Mouse (Mus musculus): Measurements from ENCODE around the gene Brpf3.
"Not testable (repeated sequence)": the region's sequence is repeated elsewhere in the genome, so short reads cannot be mapped to it uniquely, and the experiment has no call there.

Gene Brpf3

DNA sequence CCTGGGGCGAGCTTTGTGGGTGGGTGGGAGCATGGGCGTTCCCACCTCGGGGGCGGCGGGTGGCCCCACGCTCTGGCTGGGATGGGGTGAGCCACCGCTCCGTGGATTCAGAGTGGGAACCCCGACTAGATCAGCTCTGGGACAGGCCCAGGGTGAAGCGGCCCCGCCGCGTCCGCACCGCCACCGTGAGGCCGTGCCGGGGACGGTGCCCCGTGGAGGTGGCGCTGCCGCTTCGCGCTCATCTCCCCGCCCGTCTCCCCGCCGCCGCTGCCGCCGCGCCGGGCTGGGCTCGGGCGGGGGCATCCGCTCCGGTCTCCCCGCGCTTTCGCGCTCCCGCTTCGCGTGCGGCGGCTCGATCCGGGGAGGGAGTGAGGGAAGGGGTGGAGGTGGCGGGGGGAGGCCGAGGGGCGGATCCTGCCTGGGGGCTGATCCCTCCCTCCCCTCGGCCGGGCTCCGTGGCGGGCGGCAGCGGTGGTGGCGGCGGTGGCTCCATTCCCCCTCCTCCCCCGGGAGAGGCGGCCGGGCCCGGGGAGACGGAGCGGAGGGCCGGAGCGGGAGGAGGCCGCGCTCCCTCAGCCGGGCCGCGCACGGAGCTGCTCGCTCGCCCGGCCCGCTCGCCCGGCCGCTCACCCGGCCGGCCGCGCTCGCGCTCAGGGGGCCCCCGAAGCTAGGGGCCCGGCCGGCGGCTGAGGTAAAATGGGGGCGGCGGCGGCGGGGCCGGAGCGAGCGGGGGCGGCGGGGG lies at the start of gene Brpf3:
TSS of gene Brpf3 (plus strand) at position 420 of the 742 bp plus-strand sequence.
- DNase-seq (ENCODE audit: low spot score in 2 of 2), result peak; percentile 54 to 63

DNA sequence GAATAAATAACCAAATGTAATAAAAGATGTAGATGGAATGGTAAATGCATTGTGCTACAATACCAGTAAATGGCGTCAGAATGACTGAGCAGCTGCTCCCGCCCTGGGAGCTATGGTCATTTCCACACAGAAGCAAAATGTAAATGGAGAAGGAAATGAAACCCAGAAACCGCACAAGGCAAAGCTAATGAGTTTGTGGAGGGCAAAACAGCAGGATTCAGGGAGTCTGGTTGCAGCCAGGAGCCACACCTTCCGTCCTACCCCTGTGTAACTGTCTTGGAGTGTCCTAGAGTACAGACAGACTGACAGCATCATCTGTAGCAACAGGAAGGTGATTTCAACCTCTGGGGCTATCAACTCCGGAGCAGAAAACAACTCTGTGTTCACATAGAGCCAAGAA lies 44.4 kb upstream of the Brpf3 start:
- no peak for DNase-seq (ENCODE audit: low spot score in 2 of 2)

DNA sequence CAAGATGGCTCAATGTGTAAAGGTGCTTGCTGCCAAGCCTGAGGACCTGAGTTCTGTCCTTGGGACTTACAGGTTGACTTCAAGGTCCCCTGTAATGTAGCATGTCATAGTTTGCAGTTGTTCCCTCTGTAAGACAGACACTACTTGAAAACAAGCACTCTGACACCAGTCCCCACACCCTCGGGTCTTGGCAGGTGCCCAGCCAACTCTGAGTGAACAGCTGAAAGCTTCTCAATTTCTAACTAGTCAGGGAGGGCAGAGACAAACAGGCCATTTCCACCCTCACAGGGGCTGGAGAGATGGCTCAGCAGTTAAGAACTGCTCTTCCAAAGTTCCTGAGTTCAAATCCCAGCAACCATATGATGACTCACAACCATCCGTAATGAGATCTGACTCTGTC lies 43.4 kb upstream of the Brpf3 start:
- DNase-seq (ENCODE audit: low spot score in 2 of 2), result no peak

DNA sequence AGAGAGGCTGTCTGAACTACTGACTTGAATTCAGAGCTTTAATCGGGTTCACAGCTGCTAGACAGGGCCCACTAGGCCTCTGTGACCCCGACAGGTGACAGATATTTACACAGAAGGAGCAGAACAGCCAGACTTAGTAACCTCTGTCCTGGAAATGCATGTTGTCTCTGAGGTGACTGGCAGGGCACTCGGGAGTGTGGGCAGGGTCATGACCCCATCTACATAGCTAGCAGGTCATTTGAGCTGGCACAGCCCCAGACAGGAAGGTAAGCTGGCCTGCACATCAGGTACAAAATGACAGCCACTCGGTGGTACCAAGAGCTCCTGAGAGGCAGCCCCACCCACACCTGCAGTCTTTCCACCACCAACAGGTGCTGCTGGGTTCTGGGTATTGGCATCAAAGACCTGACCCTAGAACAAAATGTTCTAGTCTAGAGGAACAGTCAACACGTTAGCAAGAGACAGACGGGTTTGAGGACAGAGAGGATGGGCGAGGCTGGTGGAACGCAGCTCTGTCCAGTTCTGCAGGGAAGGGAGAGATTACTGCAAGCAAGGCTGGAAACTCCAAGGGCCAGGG lies 40.1 kb upstream of the Brpf3 start:
- no peak for DNase-seq (ENCODE audit: low spot score in 2 of 2)

DNA sequence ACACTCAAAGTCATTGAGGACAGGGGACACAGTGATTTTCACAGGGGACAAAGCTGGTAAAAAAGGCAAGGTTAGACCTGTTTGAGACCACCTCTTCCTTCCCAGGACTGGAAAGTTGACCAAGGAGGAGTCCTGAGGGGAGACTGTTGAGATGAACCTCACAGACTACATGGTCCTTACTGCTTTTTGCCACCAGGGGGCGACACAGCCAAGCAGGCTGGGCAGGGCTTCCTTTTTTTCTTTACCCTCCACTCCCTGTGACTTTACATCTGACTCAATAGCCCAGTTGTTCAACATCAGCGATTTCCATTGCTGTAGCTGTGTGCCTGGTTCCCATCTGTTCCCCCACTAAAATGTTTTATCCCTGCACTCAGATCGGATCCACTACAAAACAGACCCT lies 39.0 kb upstream of the Brpf3 start:
- peak; percentile 76 to 78 for DNase-seq (ENCODE audit: low spot score in 2 of 2)

DNA sequence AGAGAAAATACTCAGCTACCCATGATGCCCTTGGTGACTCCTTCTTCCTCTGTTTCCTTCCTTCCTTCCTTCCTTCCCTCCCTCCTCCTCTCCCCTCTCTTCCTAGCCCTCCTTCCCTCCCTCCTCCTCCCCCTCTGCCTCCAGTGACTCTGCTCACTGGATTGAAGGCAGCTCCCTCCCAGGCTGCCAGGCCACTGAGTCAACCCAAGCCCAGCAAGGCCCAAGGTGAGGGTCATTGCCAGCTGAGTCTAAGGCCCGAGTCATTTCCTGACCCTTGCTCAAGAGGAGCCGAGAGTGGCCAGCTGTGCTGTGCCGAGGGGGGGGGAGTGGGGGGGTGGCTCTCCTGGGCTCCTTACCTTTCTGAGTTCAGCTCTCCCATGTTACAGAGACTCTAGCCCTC lies 34.7 kb upstream of the Brpf3 start:
- no peak for DNase-seq (ENCODE audit: low spot score in 2 of 2)

DNA sequence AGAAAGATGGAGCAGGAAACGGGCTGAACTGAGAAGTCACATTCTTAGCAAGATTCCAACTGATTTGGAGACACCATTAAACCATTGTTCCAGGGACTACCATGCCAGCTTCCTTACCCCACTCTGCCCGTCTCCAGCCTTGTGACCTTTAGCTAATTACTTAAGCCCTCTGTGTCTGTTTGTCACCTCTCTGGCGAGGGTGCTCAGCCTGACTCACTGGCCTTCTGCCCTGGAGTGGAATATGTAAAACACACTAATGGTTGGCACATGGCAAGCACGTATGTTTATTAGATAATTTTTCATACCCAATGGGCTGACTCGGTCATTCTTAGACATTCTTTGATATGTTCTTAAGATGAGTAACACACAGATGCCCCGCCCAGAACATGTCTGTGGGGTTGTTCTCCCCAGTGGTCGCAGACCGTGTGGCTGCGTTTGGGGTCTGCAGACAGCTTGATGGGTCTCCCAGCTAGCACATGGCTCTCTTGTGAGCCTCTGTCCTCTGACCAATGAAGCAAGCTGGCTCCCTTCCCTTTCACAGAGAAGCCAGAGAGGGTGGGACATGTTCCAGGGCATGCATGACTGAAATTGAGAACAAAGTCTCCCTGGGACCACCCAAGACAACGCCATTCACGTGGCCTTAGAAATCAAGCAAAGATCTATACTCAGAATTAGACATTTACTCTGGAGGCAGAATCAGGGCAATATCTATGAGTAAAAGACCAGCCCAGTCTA lies 33.9 kb upstream of the Brpf3 start:
- DNase-seq (ENCODE audit: low spot score in 2 of 2), result no peak

DNA sequence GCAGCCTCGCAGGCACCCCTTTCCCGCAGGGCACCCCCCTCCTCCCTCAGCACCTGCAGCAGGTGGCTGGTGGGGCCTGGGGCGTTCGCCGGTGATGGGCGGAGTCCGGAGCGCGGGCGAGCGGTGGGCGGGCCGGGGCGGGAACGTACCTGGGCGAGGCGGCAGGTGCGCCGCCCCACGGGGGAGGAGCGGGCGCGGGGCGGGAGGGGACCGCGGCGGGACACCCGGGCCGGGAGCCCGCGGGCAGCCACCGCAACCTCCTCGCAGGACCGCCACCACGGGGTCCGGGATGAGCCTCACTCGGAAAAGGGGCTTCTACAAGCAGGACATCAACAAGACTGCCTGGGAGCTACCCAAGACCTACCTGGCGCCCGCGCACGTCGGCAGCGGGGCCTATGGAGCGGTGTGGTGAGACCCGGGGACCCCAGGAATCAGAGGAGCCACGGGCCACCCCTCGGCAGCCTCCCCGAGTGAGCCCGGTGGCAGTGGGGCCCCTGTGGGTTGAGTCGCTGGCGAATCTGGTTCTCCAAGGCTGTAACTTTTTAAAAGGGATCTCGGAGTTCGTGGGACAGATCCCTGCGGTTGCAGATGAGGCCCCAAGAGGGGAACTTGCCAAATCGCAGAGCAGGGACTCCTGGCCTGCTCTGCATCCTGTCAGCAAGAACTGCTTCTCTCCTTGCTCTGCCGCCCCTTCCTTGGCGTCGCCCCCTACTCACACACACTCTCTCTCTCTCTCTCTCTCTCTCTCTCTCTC lies 31.6 kb upstream of the Brpf3 start, which contains the start of gene Mapk13:
TSS of gene Mapk13 (plus strand) at position 177 of the 754 bp plus-strand sequence.
- DNase-seq (ENCODE audit: low spot score in 2 of 2), result no peak

DNA sequence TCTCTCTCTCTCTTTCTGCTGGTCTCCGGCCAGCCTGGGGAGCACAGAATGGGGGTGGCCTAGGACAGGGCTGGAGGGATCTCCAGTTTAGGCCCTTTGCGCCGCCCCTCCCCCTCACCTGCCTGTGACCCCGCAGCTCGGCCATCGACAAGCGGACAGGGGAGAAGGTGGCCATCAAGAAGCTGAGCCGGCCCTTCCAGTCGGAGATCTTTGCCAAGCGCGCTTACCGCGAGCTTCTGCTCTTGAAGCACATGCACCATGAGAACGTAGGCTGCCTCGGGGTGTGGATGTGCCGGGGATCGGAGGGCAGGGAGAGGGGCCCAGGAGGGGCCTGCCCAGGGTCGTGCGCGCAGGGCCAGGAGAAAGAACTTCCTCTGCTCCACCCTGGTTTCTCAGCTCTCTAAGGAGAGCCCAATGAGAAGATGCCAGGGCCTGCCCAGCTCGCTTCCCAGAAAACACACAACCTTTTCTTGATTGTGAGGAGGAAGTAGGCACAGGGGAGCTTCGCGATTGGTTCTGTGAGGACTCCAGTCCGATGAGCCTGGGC lies 30.9 kb upstream of the Brpf3 start:
- DNase-seq (ENCODE audit: low spot score in 2 of 2), result peak in 1 of 2 experiments; percentile 25

DNA sequence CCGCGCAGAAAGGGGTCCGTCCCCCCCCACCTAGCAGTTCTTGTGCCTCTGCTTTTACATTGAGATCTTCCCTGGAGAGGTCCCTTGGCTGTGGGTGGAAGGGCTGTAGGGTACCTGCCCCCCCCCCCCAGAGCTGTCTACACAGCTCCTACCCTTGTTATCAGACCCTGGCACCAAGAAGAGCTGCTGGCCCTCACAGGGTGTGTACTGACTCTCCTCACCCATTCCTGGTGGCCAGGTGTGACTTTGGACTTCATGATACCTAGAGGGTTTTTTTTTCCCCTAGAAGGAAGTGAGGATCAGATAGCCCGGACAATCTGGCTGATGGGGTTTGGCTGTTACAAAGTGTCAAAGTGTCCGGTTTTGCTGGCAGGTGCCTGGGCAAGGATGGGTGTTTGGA lies 29.6 kb upstream of the Brpf3 start:
- no peak for DNase-seq (ENCODE audit: low spot score in 2 of 2)

DNA sequence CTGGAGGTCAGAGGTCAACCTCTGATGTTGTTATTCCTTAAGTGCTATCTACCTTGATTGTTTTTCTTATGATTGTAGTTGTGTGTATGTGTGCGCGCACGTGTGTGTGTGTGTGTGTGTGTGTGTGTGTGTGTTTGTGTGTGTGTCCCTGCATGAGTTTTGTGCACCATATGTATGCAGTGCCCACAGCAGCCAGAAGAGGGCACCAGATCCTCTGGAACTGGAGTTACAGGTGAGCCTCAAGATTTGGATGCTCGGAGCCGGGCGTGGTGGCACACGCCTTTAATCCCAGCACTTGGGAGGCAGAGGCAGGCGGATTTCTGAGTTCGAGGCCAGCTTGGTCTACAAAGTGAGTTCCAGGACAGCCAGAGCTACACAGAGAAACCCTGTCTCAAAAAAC lies 26.6 kb upstream of the Brpf3 start:
- DNase-seq (ENCODE audit: low spot score in 2 of 2), result not testable (repeated sequence)

DNA sequence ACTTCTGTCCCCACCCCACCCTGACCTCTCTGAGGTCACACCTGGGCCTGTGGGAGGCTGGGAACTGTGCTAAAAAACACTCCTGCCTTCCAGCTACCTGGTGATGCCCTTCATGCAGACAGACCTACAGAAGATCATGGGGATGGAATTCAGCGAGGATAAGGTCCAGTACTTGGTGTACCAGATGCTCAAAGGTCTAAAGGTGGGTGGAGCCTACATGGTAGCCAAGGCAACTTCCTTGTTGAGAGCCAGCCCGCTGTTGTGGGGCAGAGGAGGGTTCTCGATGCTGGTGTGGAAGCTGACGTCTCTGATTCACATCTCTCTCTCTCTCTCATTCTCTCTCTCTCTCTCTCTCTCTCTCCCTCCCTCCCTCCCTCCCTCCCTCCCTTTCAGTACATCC lies 25.7 kb upstream of the Brpf3 start:
- no peak for DNase-seq (ENCODE audit: low spot score in 2 of 2)

DNA sequence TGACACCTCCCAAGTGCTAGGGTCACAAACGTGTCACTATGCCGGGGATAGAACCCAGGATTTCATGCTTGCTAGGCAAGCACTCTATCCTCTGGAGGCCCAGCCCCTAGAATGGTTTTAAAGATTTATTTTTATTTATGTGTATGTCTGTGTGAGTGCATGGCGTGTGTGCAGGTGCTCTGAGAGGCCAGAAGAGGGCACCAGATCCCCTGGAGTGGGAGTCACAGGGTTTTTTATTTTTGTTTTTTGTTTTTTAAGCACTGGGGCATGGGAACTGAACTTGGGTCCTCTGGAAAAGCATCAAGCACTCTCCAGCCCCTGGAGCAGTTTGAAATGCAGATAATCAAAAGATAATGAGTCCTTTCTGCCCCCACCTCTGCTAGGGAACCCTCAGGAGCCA lies 24.1 kb upstream of the Brpf3 start:
- DNase-seq (ENCODE audit: low spot score in 2 of 2), result no peak

DNA sequence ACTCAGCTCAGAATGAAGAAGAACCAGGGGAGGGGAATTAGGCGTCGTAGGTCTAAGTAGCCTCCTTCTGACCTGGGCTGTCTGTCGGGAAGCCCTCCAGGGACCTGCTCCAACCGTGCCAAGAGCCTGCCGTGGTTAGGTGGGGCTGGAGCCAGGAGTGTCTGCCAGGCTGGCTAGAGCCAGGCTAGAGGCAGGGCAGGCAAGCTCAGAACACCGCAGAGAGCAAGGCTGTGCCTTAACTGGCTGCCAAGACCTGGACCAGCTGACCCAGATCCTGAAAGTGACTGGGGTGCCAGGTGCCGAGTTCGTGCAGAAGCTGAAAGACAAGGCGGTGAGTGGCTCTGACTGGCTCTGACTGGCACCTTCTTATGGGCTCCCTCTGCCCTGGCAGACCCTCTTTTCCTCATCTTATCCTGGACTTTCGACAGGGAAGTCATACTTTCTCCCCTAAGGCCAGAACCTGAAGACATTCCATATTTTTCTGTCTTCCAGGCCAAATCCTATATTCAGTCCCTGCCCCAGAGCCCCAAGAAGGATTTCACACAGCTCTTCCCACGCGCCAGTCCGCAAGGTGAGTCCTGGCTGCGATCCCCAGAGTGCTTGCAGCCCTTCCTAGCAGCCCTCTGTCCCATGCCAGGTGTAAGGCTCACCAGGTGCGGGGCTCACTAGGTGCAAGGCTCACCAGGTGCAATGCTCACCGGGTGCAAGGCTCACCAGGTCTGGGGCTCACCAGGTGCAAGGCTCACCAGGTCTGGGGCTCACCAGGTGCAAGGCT lies 23.5 kb upstream of the Brpf3 start:
- DNase-seq (ENCODE audit: low spot score in 2 of 2), result no peak

DNA sequence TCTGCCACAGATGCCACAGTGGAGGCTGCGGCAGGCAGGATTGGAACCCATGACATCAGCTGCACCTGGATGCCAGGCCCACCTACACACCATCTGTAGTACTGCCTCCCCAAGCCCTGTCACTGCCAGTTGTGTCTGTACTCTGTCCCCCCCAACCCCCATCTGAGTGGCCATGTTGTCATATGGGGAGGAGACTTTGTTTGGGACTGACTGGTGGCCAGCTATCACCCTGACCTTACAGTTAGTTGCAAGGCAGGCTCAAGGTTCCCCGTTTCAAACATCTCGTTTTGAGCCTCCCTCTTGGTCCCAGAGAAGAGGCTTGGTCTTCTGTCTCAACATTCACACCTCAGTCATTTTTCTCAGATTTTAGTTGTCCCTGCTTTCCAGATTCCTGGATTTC lies 21.2 kb upstream of the Brpf3 start:
- DNase-seq (ENCODE audit: low spot score in 2 of 2), result no peak

DNA sequence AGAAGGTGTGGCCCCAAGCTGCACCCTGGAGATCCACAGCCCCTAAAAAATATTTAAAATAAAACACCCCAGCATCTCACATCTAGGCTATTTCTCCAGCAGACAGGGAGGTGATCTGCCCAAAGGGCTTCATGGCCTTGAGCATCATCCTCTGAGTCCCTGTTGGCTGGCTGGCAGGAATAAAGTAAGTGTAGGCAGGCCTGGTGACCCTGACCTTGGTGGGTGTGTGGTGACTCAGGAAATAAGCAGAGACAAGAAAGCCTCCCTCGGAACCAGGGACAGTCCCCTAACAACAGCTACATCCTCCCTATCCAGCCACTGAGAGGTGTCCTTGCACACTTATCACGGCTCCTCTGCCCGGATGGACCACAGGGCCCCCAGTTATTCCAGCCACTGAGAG lies 20.1 kb upstream of the Brpf3 start:
- DNase-seq (ENCODE audit: low spot score in 2 of 2), result no peak

DNA sequence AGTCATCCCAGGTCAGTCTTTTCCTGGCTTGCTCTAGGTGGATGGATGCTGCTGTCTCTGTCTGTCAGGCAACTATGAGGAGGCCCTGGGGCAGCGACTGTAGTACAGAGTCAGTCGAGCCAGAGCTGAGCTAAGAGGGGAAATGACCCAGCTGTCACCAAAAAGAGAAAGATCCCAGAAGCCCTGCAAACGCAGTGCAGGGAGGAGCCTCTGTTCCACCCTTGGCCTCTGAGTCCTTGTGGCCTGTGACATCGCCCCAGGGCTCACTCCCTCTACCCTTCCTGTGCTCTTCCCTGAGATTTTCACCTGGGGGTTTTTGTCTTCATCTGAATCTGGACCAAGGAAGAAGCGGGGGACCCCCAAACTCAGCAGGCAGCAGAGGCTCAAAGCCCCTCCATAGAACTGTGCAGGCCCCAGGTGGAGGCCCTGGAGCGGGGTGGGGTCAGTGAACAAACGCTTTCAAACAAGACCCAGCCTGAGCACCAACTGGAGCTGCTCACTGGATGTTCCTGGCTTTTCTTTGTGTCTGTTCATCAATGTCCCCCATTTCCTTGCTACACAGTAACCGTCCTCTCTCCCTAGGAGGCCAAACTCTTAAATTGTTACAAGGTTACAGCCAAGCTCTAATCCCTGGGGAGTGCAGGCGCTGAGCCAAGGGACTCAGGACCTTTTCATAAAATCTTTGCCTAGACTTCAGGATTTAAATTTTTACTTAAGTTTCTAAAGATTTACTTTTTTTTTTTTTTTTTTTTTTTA lies 19.4 kb upstream of the Brpf3 start:
- DNase-seq (ENCODE audit: low spot score in 2 of 2), result no peak

DNA sequence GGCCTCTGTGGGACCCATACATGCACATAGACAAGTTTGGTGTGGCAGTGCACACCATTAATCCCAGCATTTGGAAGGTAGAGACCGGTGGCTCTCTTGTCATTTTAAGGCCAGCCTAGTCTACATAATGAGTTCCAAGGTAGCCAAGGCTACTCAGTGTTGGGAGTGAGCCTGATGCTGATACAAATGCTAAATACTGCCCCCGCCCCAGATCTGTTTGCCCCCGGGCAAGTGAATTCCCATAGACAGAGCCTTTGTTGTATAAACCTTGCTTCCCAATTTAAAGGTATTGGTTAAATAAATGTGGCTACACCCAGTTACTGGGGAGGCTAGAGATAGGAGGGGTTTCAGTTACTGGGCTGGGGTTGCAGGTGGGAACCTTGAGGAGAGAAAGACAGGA lies 15.9 kb upstream of the Brpf3 start:
- DNase-seq (ENCODE audit: low spot score in 2 of 2), result no peak

DNA sequence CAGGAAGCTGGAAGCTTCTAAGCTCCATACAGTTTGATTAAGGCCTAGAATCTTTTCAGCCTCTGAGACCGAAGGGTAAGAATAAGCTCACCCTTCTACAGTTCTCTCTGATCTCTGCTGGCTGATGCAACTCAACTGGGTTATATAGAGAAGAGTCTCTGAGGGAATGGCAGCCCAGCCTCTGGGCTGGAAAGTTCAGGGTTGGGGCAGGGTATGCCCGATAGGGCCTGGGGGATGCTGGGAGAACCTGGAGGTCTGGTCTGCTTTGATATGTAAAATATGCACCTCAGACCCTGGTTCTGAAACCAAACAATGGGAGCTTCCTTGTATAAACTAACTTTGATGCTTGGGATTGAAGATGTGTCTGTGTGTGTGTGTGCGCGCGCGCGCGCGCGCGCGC lies 13.4 kb upstream of the Brpf3 start:
- no peak for DNase-seq (ENCODE audit: low spot score in 2 of 2)

DNA sequence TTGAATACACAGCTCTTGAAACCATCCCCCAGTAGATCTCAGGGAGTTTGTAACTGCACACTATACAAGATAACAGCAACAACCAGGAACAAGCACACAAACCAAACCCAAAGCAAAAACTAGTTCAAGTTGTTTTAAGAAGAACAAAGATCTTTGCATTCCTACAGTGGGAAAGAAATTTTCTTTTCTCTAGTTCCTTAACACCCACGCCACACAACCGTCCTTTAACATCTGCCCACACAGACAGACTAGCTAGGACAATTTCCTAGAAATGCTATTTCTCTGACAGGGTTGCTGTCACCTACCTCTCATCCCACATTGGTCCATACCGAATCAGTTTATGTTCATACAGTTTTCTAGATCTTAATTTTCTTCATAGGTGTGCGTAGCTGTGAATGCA lies 3.9 kb upstream of the Brpf3 start:
- DNase-seq (ENCODE audit: low spot score in 2 of 2), result peak in 1 of 2 experiments; percentile 17
